Mouse (Mus musculus) left cerebral cortex, adult 2 months (tissue): Measurements from ENCODE around the gene Rsu1. TPM values are rescaled to one million over a fixed set of nuclear protein-coding genes. Genes with fewer than 3 reads are reported as not detected.
A peak's percentile ranks its signal among the peaks of the same experiment; 100 is the strongest.

Experiments used
- DNase-seq, 2 experiments: peaks; one replicate each; pipeline ENCODE4 v3.0.0; 2021 to 2022; ENCODE audit warnings: low spot score in 2 of 2, mixed read lengths in 1 of 2; ENCODE audit errors: extremely low spot score in 1 of 2
- H3K27ac ChIP-seq: fragments of 200-600 bp; 2 replicates; pipeline ENCODE4 v1.8.1; 2022
- H3K4me3 ChIP-seq: fragments of 200-600 bp; 2 replicates; pipeline ENCODE4 v1.8.1; 2022
- CTCF ChIP-seq: fragments of 200-600 bp; IDR thresholded peaks from 2 replicates; pipeline ENCODE4 v1.8.1; 2022; ENCODE audit warnings: antibody characterized with exemption, mild to moderate bottlenecking, moderate library complexity
- intact Hi-C: fragments of 180-260 bp; cut with DNase I; formaldehyde crosslinking; loops from one replicate; pipeline ENCODE4 v1.15.1; 2025
- total RNA-seq, 2 experiments: library from RNA; stranded (reverse); gene quantifications; 2 replicates each; pipeline ENCODE4 v1.2.3; 2021

Gene Rsu1
- total RNA-seq, 2 experiments from 2014 or later, result 31.9 to 33.2 TPM

GRCm38 (mm10) chr2:13132406-13132805 lies 138.8 kb downstream of the Rsu1 start:
- TF ChIP-seq CTCF, result no peak
- Histone ChIP-seq H3K27ac (no peak overlapping the region), H3K4me3 (no peak overlapping the region)
- intact Hi-C loops, result no loop called here
- no peak for DNase-seq

DNA sequence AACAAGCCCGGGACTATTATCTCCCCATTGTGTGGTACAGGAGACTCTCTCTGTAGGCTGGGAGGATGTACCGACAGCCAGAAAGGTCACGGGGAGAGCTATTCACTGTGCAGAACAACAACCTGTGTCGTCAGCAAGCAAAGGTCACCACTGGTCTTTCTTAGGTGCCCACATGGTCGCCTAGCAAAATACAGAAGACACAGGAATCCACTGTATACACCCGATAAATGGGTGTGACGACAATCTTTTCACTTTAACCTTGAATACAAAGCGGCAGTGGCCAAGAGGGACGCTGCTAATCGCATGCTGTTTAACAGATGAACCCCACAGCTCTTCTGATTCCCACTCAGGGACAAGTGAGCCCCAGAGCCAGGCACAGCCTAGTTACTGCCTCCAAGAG lies 141.4 kb downstream of the Rsu1 start:
- Histone ChIP-seq H3K27ac (no peak overlapping the region), H3K4me3 (peak overlapping the region; percentile 30; the same call in 1 of the 2 replicates)
- DNase-seq, result no peak
- intact Hi-C loops, result no loop called here
- no peak for TF ChIP-seq CTCF

GRCm38 (mm10) chr2:13129337-13129736 lies 141.9 kb downstream of the Rsu1 start:
- Histone ChIP-seq H3K27ac (no peak overlapping the region), H3K4me3 (peak overlapping the region; percentile 30)
- DNase-seq, result peak; percentile 11 to 16
- TF ChIP-seq CTCF, result no peak
- intact Hi-C loops, result no loop called here

GRCm38 (mm10) chr2:13120461-13120860 lies 150.8 kb downstream of the Rsu1 start:
- no peak overlapping the region for H3K27ac ChIP-seq
- intact Hi-C loops, result no loop called here
- no peak for DNase-seq
- TF ChIP-seq CTCF, result no peak
- no peak overlapping the region for H3K4me3 ChIP-seq

DNA sequence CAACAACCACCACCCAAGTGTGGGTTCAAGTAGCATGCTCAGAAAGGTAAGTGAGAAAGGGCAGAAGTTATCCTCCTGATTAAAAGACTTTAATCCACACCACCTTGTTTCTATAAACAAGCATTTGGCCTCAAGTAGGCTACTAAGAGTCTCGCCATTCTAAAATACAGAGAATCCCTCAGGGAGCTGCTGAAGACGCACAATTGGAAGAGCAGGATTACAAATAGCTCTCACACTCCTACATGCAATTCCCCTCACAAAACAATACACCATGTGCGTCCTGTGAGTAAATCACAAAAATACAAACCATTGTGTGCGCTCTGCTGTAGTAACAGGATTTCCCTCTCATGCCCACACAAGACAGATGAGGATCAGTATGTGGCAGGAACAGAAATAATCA lies 153.3 kb downstream of the Rsu1 start:
- intact Hi-C loops, result no loop called here
- Histone ChIP-seq H3K27ac (no peak overlapping the region), H3K4me3 (no peak overlapping the region)
- TF ChIP-seq CTCF, result no peak
- no peak for DNase-seq

DNA sequence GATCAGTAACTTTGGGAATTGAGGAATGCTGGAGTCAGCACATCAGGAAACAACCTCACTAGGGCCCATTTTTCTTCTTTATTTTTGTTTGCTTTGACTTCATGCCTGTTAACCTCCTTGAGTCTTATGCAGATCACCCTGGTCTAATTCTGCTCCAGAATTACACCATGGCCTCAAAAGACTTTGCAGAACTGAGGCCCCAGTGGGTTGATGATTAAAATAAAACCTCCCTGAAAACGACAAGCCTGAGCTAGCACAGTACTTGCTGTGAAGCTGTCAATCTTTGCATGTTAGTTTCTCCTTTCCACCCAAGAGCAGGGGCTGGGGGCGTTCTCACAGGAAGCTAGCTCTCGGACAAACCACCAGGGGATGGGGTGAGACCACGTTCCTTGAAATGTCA lies 164.7 kb downstream of the Rsu1 start:
- intact Hi-C loops, result no loop called here
- no peak for DNase-seq
- no peak overlapping the region for H3K4me3 ChIP-seq
- no peak for TF ChIP-seq CTCF
- H3K27ac ChIP-seq, result no peak overlapping the region

DNA sequence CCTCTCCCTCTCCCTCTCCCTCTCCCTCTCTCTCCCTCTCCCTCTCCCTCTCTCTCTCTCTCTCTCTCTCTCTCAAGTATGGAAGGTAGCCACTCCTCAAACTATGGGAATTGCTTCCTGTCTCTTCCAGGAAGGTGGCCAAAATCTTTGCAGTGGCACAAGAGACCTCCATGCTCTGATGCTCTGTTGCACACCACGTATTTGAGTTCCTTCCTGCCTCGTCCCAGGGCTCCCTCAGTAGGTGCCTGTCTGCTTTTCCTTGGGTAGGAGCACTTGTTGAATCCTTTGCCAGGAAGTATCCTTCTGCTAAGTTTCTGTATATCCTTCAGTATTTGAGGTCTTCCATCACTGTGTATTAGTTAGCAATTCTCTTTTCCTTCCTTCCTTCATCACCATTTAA lies 166.8 kb downstream of the Rsu1 start:
- Histone ChIP-seq H3K4me3 (no peak overlapping the region), H3K27ac (no peak overlapping the region)
- no peak for DNase-seq
- TF ChIP-seq CTCF, result no peak
- intact Hi-C loops, result loop anchor here (5.0 kb wide), 1 partner anchor 83 kb away; no protein-coding TSS in a partner anchor

GRCm38 (mm10) chr2:13103797-13104200 lies 167.4 kb downstream of the Rsu1 start:
- no peak overlapping the region for H3K4me3 ChIP-seq
- peak; percentile 26 to 59 for DNase-seq
- intact Hi-C loops, result loop anchor here (1.0 to 5.0 kb wide), 3 partner anchors 43 to 92 kb away; partner anchors contain the start of gene C1ql3
- no peak overlapping the region for H3K27ac ChIP-seq
- TF ChIP-seq CTCF, result no peak

GRCm38 (mm10) chr2:13094045-13094444 lies 177.2 kb downstream of the Rsu1 start:
- intact Hi-C loops, result no loop called here

DNA sequence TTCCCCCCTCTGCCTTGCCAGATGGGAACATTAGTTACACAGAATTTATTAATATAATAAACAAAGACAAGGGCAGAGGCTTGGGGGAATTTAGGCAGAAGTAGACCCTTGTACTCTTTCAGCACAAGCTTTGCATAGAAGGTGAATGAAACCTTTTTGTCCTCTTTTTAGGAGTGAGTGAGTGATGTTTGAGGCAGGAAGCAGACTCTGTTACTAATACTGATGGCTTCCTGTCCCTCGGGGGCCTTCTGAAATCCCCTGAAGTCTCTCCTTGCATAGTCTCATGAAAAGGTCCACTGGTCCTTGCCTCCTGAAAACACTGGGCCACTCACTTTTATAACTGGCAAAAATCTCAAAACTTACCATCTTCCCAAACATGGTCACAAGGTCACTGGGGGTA lies 177.6 kb downstream of the Rsu1 start:
- Histone ChIP-seq H3K27ac (no peak overlapping the region), H3K4me3 (no peak overlapping the region)
- no peak for DNase-seq
- intact Hi-C loops, result no loop called here
- no peak for TF ChIP-seq CTCF

More at GRCm38 (mm10) chr2:13094045-13094444, 177.2 kb downstream of the Rsu1 start:
- Histone ChIP-seq H3K27ac (no peak overlapping the region), H3K4me3 (no peak overlapping the region)
- TF ChIP-seq CTCF, result no peak
- DNase-seq, result no peak

DNA sequence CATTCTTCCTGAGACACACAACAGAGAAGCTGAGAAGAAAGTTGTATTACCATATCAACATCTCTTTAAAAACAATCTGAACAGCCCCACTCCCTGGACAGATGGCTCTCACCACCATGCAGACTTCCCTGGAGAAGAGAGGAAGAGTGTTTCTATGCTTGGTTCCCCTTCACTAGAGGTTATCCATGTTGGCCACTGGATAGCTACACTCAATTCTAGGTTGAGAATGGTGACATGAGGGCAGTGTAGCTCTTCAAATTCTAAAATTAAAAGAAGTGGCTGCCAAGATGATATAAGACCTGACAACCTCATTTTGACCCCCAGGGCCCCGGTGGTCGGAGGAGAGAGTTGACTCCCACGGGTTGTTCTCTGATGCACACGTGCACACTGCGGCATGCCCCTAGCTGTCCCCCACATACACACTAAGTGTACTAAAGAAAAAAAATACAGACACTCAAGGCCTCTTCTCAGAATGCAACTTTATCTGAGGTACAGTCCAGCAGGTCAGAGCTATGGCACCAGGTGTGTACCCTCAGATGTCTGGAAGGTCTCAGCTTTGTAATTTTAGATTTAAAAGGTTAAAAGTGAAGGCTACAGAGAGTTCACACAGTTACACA lies 179.7 kb downstream of the Rsu1 start:
- DNase-seq, result no peak
- no peak for TF ChIP-seq CTCF
- intact Hi-C loops, result no loop called here
- H3K4me3 ChIP-seq, result no peak overlapping the region
- no peak overlapping the region for H3K27ac ChIP-seq

DNA sequence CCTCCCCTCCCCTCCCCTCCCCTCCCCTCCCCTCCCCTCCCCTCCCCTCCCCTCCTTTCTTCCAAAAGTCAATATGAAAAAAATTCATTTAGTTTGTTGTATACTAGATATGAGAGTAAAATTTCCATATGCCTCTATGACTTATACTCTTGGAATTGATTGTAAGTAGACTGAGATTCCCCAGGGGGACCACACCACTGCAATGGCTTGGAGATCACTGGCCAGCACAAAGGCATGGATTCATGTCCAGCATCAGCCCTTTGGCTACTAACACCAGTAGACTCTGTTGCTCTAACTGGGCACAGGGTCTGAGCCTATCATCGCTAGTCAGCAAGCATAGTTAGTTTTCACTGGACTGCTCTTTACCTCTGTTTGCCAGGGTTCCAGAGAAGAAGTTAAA lies 180.4 kb downstream of the Rsu1 start:
- no peak overlapping the region for H3K27ac ChIP-seq
- no peak for DNase-seq
- intact Hi-C loops, result no loop called here
- H3K4me3 ChIP-seq, result no peak overlapping the region
- TF ChIP-seq CTCF, result no peak

DNA sequence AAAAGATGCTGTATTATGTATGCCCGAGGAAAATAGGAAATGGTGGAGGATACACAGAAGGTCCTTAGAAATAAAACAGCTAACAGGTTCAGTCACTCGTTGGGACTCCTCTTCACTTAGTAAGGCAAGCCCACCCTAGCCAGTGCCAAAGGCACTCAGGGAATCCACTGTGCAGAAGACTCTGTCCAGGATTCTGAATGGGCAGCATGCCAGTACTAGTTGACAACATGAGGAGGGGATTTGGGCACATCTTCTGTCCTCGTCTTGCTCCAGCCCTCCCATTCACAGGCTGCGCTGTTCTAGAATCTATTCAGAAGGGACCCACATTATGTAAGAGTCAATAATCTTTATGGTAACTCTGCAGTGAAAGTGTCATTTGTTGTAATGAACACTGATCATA lies 181.4 kb downstream of the Rsu1 start:
- Histone ChIP-seq H3K4me3 (no peak overlapping the region), H3K27ac (no peak overlapping the region)
- no peak for TF ChIP-seq CTCF
- intact Hi-C loops, result no loop called here
- DNase-seq, result no peak
